Comparison of ENCODE assay signal across 8 mouse cellular contexts in genomic region chr19:46857277-46857989, GRCm38 (mm10).
DNase-seq lines count a peak whose midpoint lies in the region; ATAC-seq and TF ChIP-seq lines count a peak whose summit lies in the region.

No protein-coding gene starts in this region.

- intact Hi-C loops in heart, postnatal 25 days (cut with DNase I): no loop called here

- H3K36me3 ChIP-seq in heart, embryonic 15.5 days: no peaks in the 10 kb centered on the region
- H3K36me3 ChIP-seq in liver, embryonic 14.5 days (replicated peaks; ENCODE audit: control insufficient read depth, insufficient read depth, low read depth): no peaks in the 10 kb centered on the region

- no peaks in the 10 kb centered on the region for H3K27me3 ChIP-seq in heart, embryonic 15.5 days
- H3K27me3 ChIP-seq in liver, embryonic 14.5 days (ENCODE audit: control insufficient read depth, insufficient read depth, low read length): no peaks in the 10 kb centered on the region

- H3K4me1 ChIP-seq in heart, embryonic 15.5 days (replicated peaks): peaks cover 29% of the 10 kb centered on the region
- peaks cover 7 to 32% of the 10 kb centered on the region in 2 experiments for H3K4me1 ChIP-seq in liver, embryonic 14.5 days (replicated peaks; ENCODE audit: control insufficient read depth in 2 of 2, insufficient read depth in 2 of 2, low read length in 1 of 2)

- no peak overlapping the region for H3K9ac ChIP-seq in heart, embryonic 15.5 days
- H3K9ac ChIP-seq in liver, embryonic 14.5 days (replicated peaks): no peak overlapping the region

- DNase-seq in heart, adult 11 months: peak; percentile 90
- DNase-seq in heart, postnatal 25 days (ENCODE audit: low spot score): no peak
- DNase-seq in ES-CJ7 (ENCODE audit: low read depth, low spot score): peak; percentile 40
- DNase-seq in liver, embryonic 14.5 days (ENCODE audit: low read depth in 3 of 3, low spot score in 3 of 3): no peak
- DNase-seq in ovary, postnatal 14 days (ENCODE audit: low spot score): no peak
- DNase-seq in c-Kit-positive CD71-positive TER-119-positive erythroid progenitor cells, embryonic 14.5 days (ENCODE audit: low spot score): no peak
- no peak for DNase-seq in layer of hippocampus, postnatal 25 days (ENCODE audit: extremely low spot score in 1 of 2, low spot score in 1 of 2)

- no peak overlapping the region for H3K4me3 ChIP-seq in heart, embryonic 15.5 days
- no peak overlapping the region for H3K4me3 ChIP-seq in liver, embryonic 14.5 days (ENCODE audit: insufficient read depth in 1 of 2, low read depth in 2 of 2, low read length in 2 of 2)

- ATAC-seq in heart, embryonic 15.5 days (replicated peaks; ENCODE audit: insufficient number of reproducible peaks, insufficient read depth, low FRiP score, low read depth): 0 out of 2 replicates have a peak, but pooled peaks have one; percentile 42
- peak; percentile 64 for ATAC-seq in liver, embryonic 14.5 days (ENCODE audit: insufficient read depth)

- no peak overlapping the region for H3K27ac ChIP-seq in heart, embryonic 15.5 days
- no peak overlapping the region for H3K27ac ChIP-seq in liver, embryonic 14.5 days

- H3K9me3 ChIP-seq in heart, embryonic 15.5 days (replicated peaks): no peaks in the 10 kb centered on the region
- H3K9me3 ChIP-seq in liver, embryonic 14.5 days (ENCODE audit: control insufficient read depth, low read length): no peaks in the 10 kb centered on the region

- WGBS in heart, embryonic 15.5 days: 50% methylated on average over 9 of the region's 9 CpGs
- 59% methylated on average over 9 of the region's 9 CpGs for WGBS in liver, embryonic 14.5 days (ENCODE audit: insufficient replicate concordance)

- no peak for TF ChIP-seq EP300 in liver, embryonic 14.5 days (IDR thresholded peaks at IDR 0.05; ENCODE audit: low read depth)

- peak; percentile 78 for TF ChIP-seq CTCF in liver, embryonic 14.5 days (IDR thresholded peaks at IDR 0.05; ENCODE audit: low read depth)

- H3K4me2 ChIP-seq in heart, embryonic 15.5 days: no peak overlapping the region
- no peak overlapping the region for H3K4me2 ChIP-seq in liver, embryonic 14.5 days (ENCODE audit: low read depth)

Comparison
In these comparisons a context has a peak if more than half of its experiments do, and no peak if none do; other contexts are left out.
1. DNase-seq: peak in heart, adult 11 months (single experiment) and ES-CJ7 (single experiment); none in heart, postnatal 25 days (single experiment), liver, embryonic 14.5 days (0 of 3), ovary, postnatal 14 days (single experiment), c-Kit-positive CD71-positive TER-119-positive erythroid progenitor cells, embryonic 14.5 days (single experiment) and layer of hippocampus, postnatal 25 days (0 of 2).